Mouse (Mus musculus) liver, embryonic 11.5 days (tissue): ENCODE measurements around the gene Sae1. TPM values are rescaled to one million over a fixed set of nuclear protein-coding genes. Genes with fewer than 3 reads are reported as not detected.
"Not testable (repeated sequence)": the region's sequence is repeated elsewhere in the genome, so short reads cannot be mapped to it uniquely, and the experiment has no call there.

ENCODE experiments used
- ATAC-seq: fragments of 200-750 bp; cut with Nextera tagmentation; replicated peaks from 2 replicates; pipeline ENCODE4 v1.8.0; 2017; ENCODE audit warnings: moderate number of reproducible peaks, mild to moderate bottlenecking, moderate TSS enrichment, moderate library complexity; ENCODE audit not compliant: low FRiP score
- DNase-seq: peaks from one replicate; pipeline ENCODE4 v3.0.0-alpha.2; 2017; ENCODE audit warnings: low spot score
- H3K27ac ChIP-seq: fragments of 300-500 bp; sonication (generic); 2 replicates; pipeline ENCODE4 v1.5.1; 2014; ENCODE audit warnings: mild to moderate bottlenecking, low read depth, low read length, control low read depth
- H3K27me3 ChIP-seq: fragments of 300-500 bp; sonication (generic); replicated peaks from 2 replicates; pipeline ENCODE4 v1.6.1; 2014; ENCODE audit warnings: low read length, mixed read lengths; ENCODE audit not compliant: control insufficient read depth, insufficient read depth
- H3K36me3 ChIP-seq: fragments of 300-500 bp; sonication (generic); 2 replicates; pipeline ENCODE4 v1.6.1; 2014; ENCODE audit warnings: mild to moderate bottlenecking, low read length, moderate library complexity, mixed read lengths; ENCODE audit not compliant: control insufficient read depth, insufficient read depth
- H3K4me1 ChIP-seq: fragments of 300-500 bp; sonication (generic); replicated peaks from 2 replicates; pipeline ENCODE4 v1.6.1; 2014; ENCODE audit warnings: low read length, mixed read lengths; ENCODE audit not compliant: control insufficient read depth, insufficient read depth
- H3K4me2 ChIP-seq: fragments of 300-500 bp; sonication (generic); 2 replicates; pipeline ENCODE4 v1.6.1; 2014; ENCODE audit warnings: mild to moderate bottlenecking, control low read depth, moderate library complexity
- H3K4me3 ChIP-seq: fragments of 300-500 bp; sonication (generic); 2 replicates; pipeline ENCODE4 v1.5.1; 2014; ENCODE audit warnings: low read depth, low read length, control low read depth
- H3K9ac ChIP-seq: fragments of 300-500 bp; sonication (generic); 2 replicates; pipeline ENCODE4 v1.6.1; 2014; ENCODE audit warnings: low read depth, low read length, control low read depth
- H3K9me3 ChIP-seq: fragments of 300-500 bp; sonication (generic); 2 replicates; pipeline ENCODE4 v1.6.1; 2016; ENCODE audit warnings: low read length, inconsistent platforms, mixed read lengths; ENCODE audit not compliant: control insufficient read depth
- WGBS: fragments of 180-500 bp; shearing (Covaris S2); extraction: QIAGEN DNeasy Blood & Tissue Kit; methylation state at CpG from one replicate; pipeline ENCODE4 v1.1.7; 2014; 5-methylcytosine and 5-hydroxymethylcytosine counted together
- polyA plus RNA-seq: library from polyadenylated mRNA; unstranded; fragments of >200 nt; fragmentation: Nextera tagmentation; extraction: Ambion mirVana; gene quantifications from 2 replicates; pipeline ENCODE4 v1.2.1, GENCODE M21; 2014

Gene Sae1
- polyA plus RNA-seq, 1 experiment from 2014 or later, result 267 TPM

DNA sequence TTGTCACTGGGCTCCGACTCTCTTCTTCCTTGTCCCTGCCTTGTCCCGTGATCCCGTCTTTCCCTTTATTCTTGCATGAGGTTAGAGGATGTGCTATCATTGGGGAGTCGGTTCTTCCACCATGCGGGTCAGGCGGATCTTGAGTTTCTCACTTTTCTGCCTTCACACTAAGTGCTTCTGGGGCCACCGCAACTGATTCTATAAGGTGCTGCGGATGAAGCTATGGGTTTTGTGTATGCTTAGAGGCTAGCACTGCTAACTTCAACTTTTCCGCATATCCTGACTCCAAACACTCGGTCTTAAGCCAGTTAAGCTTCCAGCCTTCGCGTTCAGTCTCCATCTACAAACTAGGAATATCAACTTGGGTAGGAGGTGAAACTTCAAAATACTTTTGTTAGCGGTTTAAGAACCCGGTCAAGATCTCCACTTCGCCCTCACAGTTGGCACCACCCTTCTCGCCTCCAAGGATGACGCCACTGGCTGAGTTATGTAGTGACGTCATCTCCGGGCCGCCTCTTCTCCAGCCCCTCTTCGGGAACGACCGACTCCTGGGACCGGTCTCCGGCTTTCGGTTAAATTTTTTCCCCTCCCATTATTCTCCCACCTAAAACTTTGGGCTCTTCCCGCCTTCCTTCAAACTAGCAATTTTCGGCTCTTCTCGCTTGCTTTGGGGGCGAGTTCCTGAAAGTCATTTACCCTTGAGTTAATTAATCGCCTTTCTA is 11.7 kb upstream of the Sae1 start:
- Histone ChIP-seq H3K27ac (peak overlapping the region; percentile 100), H3K36me3 (no peaks in the 10 kb centered on the region), H3K4me2 (peak overlapping the region; percentile 84), H3K4me3 (peak overlapping the region; percentile 93), H3K4me1 (peaks cover 13% of the 10 kb centered on the region), H3K27me3 (no peaks in the 10 kb centered on the region), H3K9ac (peak overlapping the region; percentile 100), H3K9me3 (no peaks in the 10 kb centered on the region)
- WGBS, result 1% methylated on average over 31 of the region's 31 CpGs
- DNase-seq (peak; percentile 90), ATAC-seq (peak; percentile 71)

DNA sequence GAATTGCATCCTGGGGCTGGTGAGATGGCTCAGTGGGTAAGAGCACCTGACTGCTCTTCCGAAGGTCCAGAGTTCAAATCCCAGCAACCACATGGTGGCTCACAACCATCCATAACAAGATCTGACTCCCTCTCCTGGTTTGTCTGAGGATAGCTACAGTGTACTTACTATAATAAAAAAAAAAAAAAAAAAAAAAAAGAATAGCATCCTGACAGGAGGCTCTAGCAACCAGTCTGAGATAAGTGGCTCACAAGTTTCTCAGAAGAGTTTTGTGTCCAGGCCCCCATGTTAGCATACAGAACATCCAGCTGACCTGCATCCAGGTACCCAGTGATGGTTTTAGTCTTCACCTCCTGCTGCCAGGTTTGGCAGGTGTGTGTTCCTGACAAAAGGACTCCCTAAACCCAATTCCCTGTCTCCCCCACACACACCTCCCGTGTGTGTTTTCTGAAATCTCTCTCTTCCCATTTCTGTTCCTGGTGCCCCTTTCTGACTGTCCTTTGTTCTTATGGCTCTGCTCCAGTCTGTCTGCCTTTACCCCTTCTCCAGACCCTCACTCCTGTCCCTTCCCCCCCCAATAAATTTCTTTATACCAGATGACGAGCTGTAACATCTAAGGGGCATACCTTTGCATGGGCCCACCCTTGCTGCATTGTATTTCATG is 10.9 kb upstream of the Sae1 start:
- Histone ChIP-seq H3K36me3 (no peaks in the 10 kb centered on the region), H3K4me3 (peak overlapping the region; percentile 93), H3K9ac (peak overlapping the region; percentile 100), H3K27me3 (no peaks in the 10 kb centered on the region), H3K27ac (peak overlapping the region; percentile 100), H3K4me1 (peaks cover 8% of the 10 kb centered on the region), H3K9me3 (no peaks in the 10 kb centered on the region), H3K4me2 (peak overlapping the region; percentile 84)
- ATAC-seq, result no peak
- 51% methylated on average over 3 of the region's 3 CpGs for WGBS
- no peak for DNase-seq

DNA sequence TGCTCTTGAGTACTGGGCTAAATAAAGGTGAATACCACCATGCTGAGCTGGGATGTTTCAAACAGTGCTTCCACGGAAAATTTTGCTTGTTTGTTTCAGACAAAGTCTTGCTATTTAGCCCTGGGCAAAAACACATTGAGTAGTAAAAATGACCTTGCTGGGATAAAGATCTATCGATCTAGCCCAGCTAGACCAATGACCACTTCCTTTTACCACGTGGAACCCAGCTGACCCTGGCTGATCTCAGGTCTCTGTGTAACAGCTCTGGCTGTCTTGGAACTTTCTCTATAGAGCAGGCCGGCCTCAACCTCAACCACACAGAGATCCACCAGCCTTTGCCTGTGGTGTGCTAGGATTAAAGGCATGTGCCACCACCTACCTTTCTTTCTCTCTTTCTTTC is 9.9 kb upstream of the Sae1 start:
- no peaks in the 10 kb centered on the region for H3K9me3 ChIP-seq
- no peak overlapping the region for H3K27ac ChIP-seq
- H3K36me3 ChIP-seq, result no peaks in the 10 kb centered on the region
- H3K27me3 ChIP-seq, result no peaks in the 10 kb centered on the region
- WGBS, result 62% methylated on average over 4 of the region's 4 CpGs
- peaks cover 5% of the 10 kb centered on the region; the same call in 1 of the 2 replicates for H3K4me1 ChIP-seq
- no peak overlapping the region for H3K4me3 ChIP-seq
- no peak overlapping the region; the same call in 1 of the 2 replicates for H3K9ac ChIP-seq
- no peak for DNase-seq
- no peak for ATAC-seq
- no peak overlapping the region for H3K4me2 ChIP-seq

DNA sequence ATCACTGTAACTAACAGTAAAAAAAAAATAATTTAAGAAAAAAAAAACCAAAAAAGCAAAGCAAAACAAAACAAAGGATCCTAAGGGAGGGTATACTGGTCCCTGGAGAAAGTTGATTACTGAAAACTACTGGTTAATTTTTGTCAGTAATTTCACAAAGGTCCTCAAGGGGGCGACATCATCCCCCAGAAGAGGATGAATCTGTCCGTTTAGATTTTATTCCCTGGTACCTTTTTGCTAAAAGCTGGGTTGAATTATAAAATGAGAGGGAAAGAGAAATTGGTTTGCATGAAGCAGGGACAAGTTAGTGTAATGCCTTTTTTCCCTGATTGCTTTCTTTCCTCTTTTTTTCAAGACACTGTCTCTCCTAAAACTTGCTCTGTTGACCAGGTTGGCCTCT is 8.3 kb upstream of the Sae1 start:
- 0% methylated on average over 2 of the region's 2 CpGs for WGBS
- H3K27ac ChIP-seq, result no peak overlapping the region
- peaks cover 5% of the 10 kb centered on the region; the same call in 1 of the 2 replicates for H3K4me1 ChIP-seq
- H3K9me3 ChIP-seq, result no peaks in the 10 kb centered on the region
- H3K4me2 ChIP-seq, result no peak overlapping the region
- no peaks in the 10 kb centered on the region for H3K36me3 ChIP-seq
- no peak for ATAC-seq
- no peak for DNase-seq
- H3K4me3 ChIP-seq, result no peak overlapping the region
- no peak overlapping the region for H3K9ac ChIP-seq
- H3K27me3 ChIP-seq, result no peaks in the 10 kb centered on the region

DNA sequence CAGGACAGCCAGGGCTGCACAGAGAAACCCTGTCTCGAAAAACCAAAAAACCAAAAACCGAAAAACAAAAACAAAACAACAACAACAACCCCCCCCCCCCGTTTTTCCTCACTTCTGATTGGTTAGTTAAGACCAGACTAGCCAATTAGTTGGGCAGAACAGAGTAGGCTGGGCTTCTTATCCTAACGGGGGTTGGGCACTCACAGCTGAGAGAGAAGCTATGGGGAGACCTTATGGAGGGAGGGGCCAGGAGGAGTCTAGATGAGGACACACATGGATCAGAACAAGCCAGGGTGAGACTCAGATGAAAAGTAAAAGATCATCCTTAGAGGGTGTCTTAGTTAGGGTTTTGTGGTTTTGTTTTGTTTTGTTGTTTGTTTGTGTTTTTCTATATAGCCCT is 5.3 kb upstream of the Sae1 start:
- Histone ChIP-seq H3K4me2 (no peak overlapping the region), H3K9me3 (no peaks in the 10 kb centered on the region), H3K27ac (no peak overlapping the region), H3K36me3 (no peaks in the 10 kb centered on the region), H3K4me3 (no peak overlapping the region), H3K27me3 (no peaks in the 10 kb centered on the region), H3K9ac (no peak overlapping the region), H3K4me1 (no peaks in the 10 kb centered on the region)
- ATAC-seq (no peak), DNase-seq (no peak)
- WGBS, result 43% methylated on average over 4 of the region's 4 CpGs

DNA sequence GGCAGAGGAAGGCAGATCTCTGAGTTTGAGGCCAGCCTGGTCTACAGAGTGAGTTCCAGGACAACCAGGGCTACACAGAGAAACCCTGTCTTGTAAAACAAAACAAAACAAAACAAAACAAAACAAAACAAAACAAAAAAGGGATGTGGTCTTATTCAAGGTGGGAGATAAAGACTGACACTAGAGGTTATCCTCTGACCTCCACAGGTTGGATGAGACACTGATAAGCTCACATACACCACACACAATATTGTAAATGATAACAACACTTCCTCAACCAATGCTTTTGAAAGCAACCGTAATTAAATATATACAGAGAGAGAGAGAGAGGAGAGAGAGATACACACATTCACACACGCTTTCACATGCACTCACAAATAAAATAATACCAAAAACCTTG is 2.3 kb upstream of the Sae1 start:
- not testable (repeated sequence) for ATAC-seq, DNase-seq, H3K36me3 ChIP-seq, H3K9me3 ChIP-seq, H3K4me2 ChIP-seq, H3K9ac ChIP-seq, H3K27ac ChIP-seq, H3K4me3 ChIP-seq, H3K27me3 ChIP-seq
- WGBS, result 78% methylated on average over 2 of the region's 2 CpGs
- peaks cover 11% of the 10 kb centered on the region; the same call in 1 of the 2 replicates for H3K4me1 ChIP-seq

DNA sequence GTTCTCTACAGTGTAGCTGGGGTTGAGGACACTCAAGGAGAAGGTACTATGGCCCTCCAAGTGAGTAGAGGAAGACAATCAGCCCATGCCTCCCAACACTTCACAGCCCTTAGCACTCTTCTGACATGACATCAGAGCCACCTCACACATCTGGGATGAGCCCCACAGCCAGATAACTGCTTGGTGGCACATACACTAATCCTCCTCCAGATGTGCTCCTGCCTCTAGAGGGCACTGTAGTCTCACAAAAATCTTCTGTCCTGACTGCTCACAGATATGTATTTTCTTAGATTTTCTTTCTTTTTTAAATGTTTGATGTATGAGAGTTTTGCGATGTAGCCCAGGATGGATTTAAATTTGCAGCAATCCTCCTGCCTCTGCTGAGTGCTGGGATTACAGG is 11.1 kb downstream of the Sae1 start:
- Histone ChIP-seq H3K36me3 (peaks cover 44% of the 10 kb centered on the region), H3K27ac (no peak overlapping the region), H3K4me2 (no peak overlapping the region), H3K27me3 (no peaks in the 10 kb centered on the region), H3K4me1 (no peaks in the 10 kb centered on the region), H3K9me3 (no peaks in the 10 kb centered on the region), H3K9ac (no peak overlapping the region), H3K4me3 (no peak overlapping the region)
- DNase-seq (no peak), ATAC-seq (peak; percentile 63; the same call in 1 of the 2 replicates)
- 92% methylated on average over 1 of the region's 1 CpGs for WGBS

DNA sequence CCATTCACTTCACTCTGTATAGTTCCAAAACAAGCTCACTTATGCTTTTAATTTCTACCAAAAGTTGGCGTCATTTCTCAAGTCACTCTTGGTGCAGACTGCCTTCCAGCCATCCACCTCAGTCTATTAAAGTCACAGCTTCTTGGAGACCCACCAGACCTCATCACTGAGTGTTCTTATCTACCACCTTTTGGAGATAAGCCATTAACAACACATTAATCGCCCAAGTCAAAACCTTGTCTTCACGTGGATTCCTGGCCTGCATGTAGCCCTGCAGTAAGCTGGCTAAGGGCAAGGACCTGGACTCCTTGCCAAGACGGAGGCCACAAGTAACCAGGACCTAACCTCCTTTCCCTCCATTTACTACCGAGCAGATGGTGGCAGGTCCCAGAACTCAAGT is 12.6 kb downstream of the Sae1 start:
- H3K27me3 ChIP-seq, result no peaks in the 10 kb centered on the region
- DNase-seq (no peak), ATAC-seq (no peak)
- H3K4me1 ChIP-seq, result no peaks in the 10 kb centered on the region
- H3K9ac ChIP-seq, result no peak overlapping the region
- WGBS, result 73% methylated on average over 5 of the region's 5 CpGs
- no peak overlapping the region for H3K4me2 ChIP-seq
- no peaks in the 10 kb centered on the region for H3K9me3 ChIP-seq
- H3K4me3 ChIP-seq, result no peak overlapping the region
- no peak overlapping the region for H3K27ac ChIP-seq
- H3K36me3 ChIP-seq, result peaks cover 44% of the 10 kb centered on the region

DNA sequence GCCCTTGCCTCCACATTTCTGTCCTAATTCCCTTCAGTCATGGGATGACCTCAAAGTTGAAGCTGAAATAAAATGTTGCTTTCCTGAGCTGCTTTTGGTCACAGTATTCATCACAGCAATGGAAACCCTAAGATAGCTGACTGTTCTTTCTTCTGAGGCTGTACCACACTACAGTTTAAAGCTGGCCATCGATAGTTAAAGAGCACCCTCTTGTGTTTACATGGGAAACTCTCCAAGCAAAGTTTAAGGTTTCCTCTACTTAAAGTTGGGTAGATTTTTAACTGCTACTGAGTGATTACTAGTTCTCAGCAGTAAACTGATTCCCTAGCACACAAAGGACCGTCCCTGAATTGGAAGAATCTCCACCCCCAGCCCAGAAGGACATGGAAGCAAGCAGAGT is 13.9 kb downstream of the Sae1 start:
- Histone ChIP-seq H3K4me1 (no peaks in the 10 kb centered on the region), H3K4me2 (no peak overlapping the region), H3K4me3 (no peak overlapping the region), H3K27me3 (no peaks in the 10 kb centered on the region), H3K27ac (no peak overlapping the region), H3K36me3 (peaks cover 47% of the 10 kb centered on the region), H3K9ac (no peak overlapping the region), H3K9me3 (no peaks in the 10 kb centered on the region)
- no peak for ATAC-seq
- DNase-seq, result no peak
- 63% methylated on average over 2 of the region's 2 CpGs for WGBS
